Mouse (Mus musculus) kidney, adult 2 months (tissue): Measurements from ENCODE around the gene Olfr704. TPM values are rescaled to one million over a fixed set of nuclear protein-coding genes. Genes with fewer than 3 reads are reported as not detected.

ENCODE experiments used
- DNase-seq: peaks from one replicate; pipeline ENCODE4 v3.0.0; 2021
- H3K27ac ChIP-seq: fragments of 200-500 bp; 2 replicates; pipeline ENCODE4 v1.5.1; 2012; ENCODE audit warnings: low read depth, low read length, control low read depth, inconsistent platforms; ENCODE audit not compliant: insufficient read depth
- H3K27me3 ChIP-seq: fragments of 200-500 bp; replicated peaks from 2 replicates; pipeline ENCODE4 v1.6.1; 2012; ENCODE audit warnings: mild to moderate bottlenecking, moderate library complexity, low read length, inconsistent platforms; ENCODE audit not compliant: control insufficient read depth, insufficient read depth
- H3K36me3 ChIP-seq: fragments of 200-500 bp; 2 replicates; pipeline ENCODE4 v1.6.1; 2012; ENCODE audit warnings: mild to moderate bottlenecking, moderate library complexity, low read length, inconsistent platforms; ENCODE audit not compliant: control insufficient read depth, insufficient read depth
- H3K4me1 ChIP-seq: fragments of 200-500 bp; 2 replicates; pipeline ENCODE4 v1.6.1; 2011; ENCODE audit warnings: low read length; ENCODE audit not compliant: control insufficient read depth, insufficient read depth
- H3K4me3 ChIP-seq: fragments of 200-500 bp; 2 replicates; pipeline ENCODE4 v1.5.1; 2011; ENCODE audit warnings: mild to moderate bottlenecking, low read depth, low read length, control low read depth; ENCODE audit not compliant: insufficient read depth
- CTCF ChIP-seq: fragments of 200-500 bp; conservative IDR thresholded peaks from 2 replicates; pipeline ENCODE4 v1.5.1; 2011; ENCODE audit warnings: low read depth, mild to moderate bottlenecking, control low read depth, low read length, moderate library complexity, mixed read lengths; ENCODE audit not compliant: insufficient read depth, insufficient read length
- POLR2A ChIP-seq: fragments of 200-500 bp; IDR thresholded peaks from one replicate; pipeline ENCODE4 v1.6.1; 2011; ENCODE audit warnings: low read depth, low read length, control low read depth
- WGBS: fragments of 180-500 bp; shearing (Covaris S2); methylation state at CpG from one replicate; pipeline ENCODE4 v1.1.7; 2018; 5-methylcytosine and 5-hydroxymethylcytosine counted together
- polyA plus RNA-seq: library from polyadenylated mRNA; depleted of rRNA; stranded (reverse); fragments of >200 nt; gene quantifications from 2 replicates; pipeline ENCODE4 v1.2.3, GENCODE M21; 2012; rRNA removed

The Olfr704 gene
- not detected in 2 replicates for polyA plus RNA-seq

- no peak for DNase-seq
- H3K27ac ChIP-seq: no peak within 1 kb of the TSS
- TF ChIP-seq POLR2A (no peak), CTCF (no peak)
Observed at GRCm38 (mm10) chr7:106862885-106863284, at the start of gene Olfr704. Gene Olfr704 (plus strand): TSS chr7:106863185.

GRCm38 (mm10) chr7:106813829-106814228 lies 49.2 kb upstream of the Olfr704 start, which contains the start of gene Olfr701:
Gene Olfr701 (plus strand): TSS chr7:106814129.
- DNase-seq: no peak
- TF ChIP-seq POLR2A: no peak
- TF ChIP-seq CTCF: no peak
- Histone ChIP-seq H3K27me3 (no peaks in the 10 kb centered on the region; the same call in 1 of the 2 replicates), H3K27ac (no peak within 1 kb of the TSS), H3K36me3 (no peaks in the 10 kb centered on the region), H3K4me1 (no peaks in the 10 kb centered on the region), H3K4me3 (no peak within 1 kb of the TSS)
- WGBS: 64% methylated on average over 2 of the region's 2 CpGs

More at GRCm38 (mm10) chr7:106862885-106863284, at the start of gene Olfr704:
- no peak within 1 kb of the TSS for H3K4me3 ChIP-seq
- H3K27me3 ChIP-seq: no peaks in the 10 kb centered on the region
- H3K36me3 ChIP-seq: no peaks in the 10 kb centered on the region
- no peaks in the 10 kb centered on the region for H3K4me1 ChIP-seq

GRCm38 (mm10) chr7:106815775-106816174 lies 47.2 kb upstream of the Olfr704 start:
- WGBS: 25% methylated on average over 2 of the region's 2 CpGs
- no peak for TF ChIP-seq POLR2A
- TF ChIP-seq CTCF: no peak
- no peak overlapping the region for H3K4me3 ChIP-seq

GRCm38 (mm10) chr7:106818414-106818813 lies 44.6 kb upstream of the Olfr704 start:
- no peak overlapping the region for H3K4me3 ChIP-seq
- H3K36me3 ChIP-seq: no peaks in the 10 kb centered on the region
- H3K4me1 ChIP-seq: no peaks in the 10 kb centered on the region
- no peak for DNase-seq
- no peaks in the 10 kb centered on the region for H3K27me3 ChIP-seq
- no peak overlapping the region for H3K27ac ChIP-seq
- no peak for TF ChIP-seq POLR2A
- no peak for TF ChIP-seq CTCF

More at GRCm38 (mm10) chr7:106815775-106816174, 47.2 kb upstream of the Olfr704 start:
- peak; percentile 14 for DNase-seq
- Histone ChIP-seq H3K4me1 (no peaks in the 10 kb centered on the region), H3K27me3 (no peaks in the 10 kb centered on the region), H3K36me3 (no peaks in the 10 kb centered on the region), H3K27ac (no peak overlapping the region)

- TF ChIP-seq POLR2A (no peak), CTCF (no peak)
- Histone ChIP-seq H3K4me3 (no peak within 1 kb of the TSS), H3K4me1 (no peaks in the 10 kb centered on the region), H3K36me3 (no peaks in the 10 kb centered on the region), H3K27me3 (no peaks in the 10 kb centered on the region), H3K27ac (no peak within 1 kb of the TSS)
- no peak for DNase-seq
Observed at GRCm38 (mm10) chr7:106833793-106834192, 29.2 kb upstream of the Olfr704 start, which contains the start of gene Olfr702. Gene Olfr702 (minus strand): TSS chr7:106833893.

DNA sequence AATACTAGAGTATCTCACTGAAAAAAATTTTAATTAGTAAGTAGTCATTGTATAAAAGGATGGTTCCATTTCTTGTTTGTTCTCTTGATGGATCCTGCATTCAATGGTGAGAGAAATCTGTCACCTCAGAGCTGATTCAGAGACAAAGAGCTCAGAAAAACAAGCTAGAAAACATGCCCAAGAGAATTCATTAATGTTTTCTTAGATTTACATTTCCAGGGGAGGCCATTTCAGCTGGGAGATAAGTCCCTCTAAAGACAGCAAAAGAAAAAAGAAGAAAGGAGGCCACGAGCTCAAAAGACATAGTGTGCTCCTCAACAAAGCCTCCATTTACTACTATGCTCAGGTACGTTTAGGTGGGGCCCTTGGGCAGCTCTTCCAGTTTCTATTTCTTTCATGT lies 19.9 kb upstream of the Olfr704 start, which contains the start of gene Olfr703:
Gene Olfr703 (plus strand): TSS at position 301 of the 400 bp plus-strand sequence.
- TF ChIP-seq CTCF (no peak), POLR2A (no peak)
- Histone ChIP-seq H3K4me1 (no peaks in the 10 kb centered on the region), H3K36me3 (no peaks in the 10 kb centered on the region), H3K27me3 (no peaks in the 10 kb centered on the region), H3K27ac (no peak within 1 kb of the TSS), H3K4me3 (no peak within 1 kb of the TSS)
- 61% methylated on average over 2 of the region's 2 CpGs for WGBS
- no peak for DNase-seq

- DNase-seq: no peak
- Histone ChIP-seq H3K4me3 (no peak within 1 kb of the TSS), H3K4me1 (no peaks in the 10 kb centered on the region), H3K27ac (no peak within 1 kb of the TSS), H3K27me3 (no peaks in the 10 kb centered on the region), H3K36me3 (no peaks in the 10 kb centered on the region)
- WGBS: 80% methylated on average over 3 of the region's 3 CpGs
- no peak for TF ChIP-seq POLR2A
- no peak for TF ChIP-seq CTCF
Observed at GRCm38 (mm10) chr7:106876791-106877190, 13.8 kb downstream of the Olfr704 start, which contains the start of gene Olfr705. Gene Olfr705 (minus strand): TSS chr7:106876891.
